Mouse (Mus musculus) limb, embryonic 11.5 days (tissue): Measurements from ENCODE around the gene Tia1. TPM values are rescaled to one million over a fixed set of nuclear protein-coding genes. Genes with fewer than 3 reads are reported as not detected.

Source experiments
- ATAC-seq: fragments of 200-750 bp; cut with Nextera tagmentation; 2 replicates; pipeline ENCODE4 v1.8.0; 2017; ENCODE audit warnings: low read depth; ENCODE audit not compliant: insufficient number of reproducible peaks, low FRiP score, low TSS enrichment
- DNase-seq: peaks from one replicate; pipeline ENCODE4 v3.0.0-alpha.2; 2015; ENCODE audit warnings: low spot score
- H3K27ac ChIP-seq: fragments of 300-500 bp; sonication (generic); replicated peaks from 2 replicates; pipeline ENCODE4 v1.5.1; 2014; ENCODE audit warnings: low read depth, mild to moderate bottlenecking, low read length
- H3K27me3 ChIP-seq: fragments of 300-500 bp; sonication (generic); 2 replicates; pipeline ENCODE4 v1.6.1; 2014; ENCODE audit warnings: mild to moderate bottlenecking, low read length, mixed read lengths; ENCODE audit not compliant: control insufficient read depth, insufficient read depth
- H3K36me3 ChIP-seq: fragments of 300-500 bp; sonication (generic); 2 replicates; pipeline ENCODE4 v1.6.1; 2014; ENCODE audit warnings: mild to moderate bottlenecking, low read length, moderate library complexity, mixed read lengths; ENCODE audit not compliant: control insufficient read depth, insufficient read depth
- H3K4me1 ChIP-seq: fragments of 300-500 bp; sonication (generic); 2 replicates; pipeline ENCODE4 v1.6.1; 2014; ENCODE audit warnings: low read length, mixed read lengths; ENCODE audit not compliant: control insufficient read depth, insufficient read depth
- H3K4me2 ChIP-seq: fragments of 300-500 bp; sonication (generic); 2 replicates; pipeline ENCODE4 v1.6.1; 2014; ENCODE audit warnings: low read depth, mild to moderate bottlenecking, moderate library complexity; ENCODE audit not compliant: severe bottlenecking
- H3K4me3 ChIP-seq: fragments of 300-500 bp; sonication (generic); 2 replicates; pipeline ENCODE4 v1.5.1; 2014; ENCODE audit warnings: low read depth, low read length
- H3K9ac ChIP-seq: fragments of 300-500 bp; sonication (generic); 2 replicates; pipeline ENCODE4 v1.6.1; 2014; ENCODE audit warnings: mild to moderate bottlenecking, low read length
- H3K9me3 ChIP-seq: fragments of 300-500 bp; sonication (generic); 2 replicates; pipeline ENCODE4 v1.6.1; 2016; ENCODE audit warnings: low read length; ENCODE audit not compliant: control insufficient read depth
- WGBS: fragments of 180-500 bp; shearing (Covaris S2); extraction: QIAGEN DNeasy Blood & Tissue Kit; methylation state at CpG from one replicate; pipeline ENCODE4 v1.1.7; 2014; 5-methylcytosine and 5-hydroxymethylcytosine counted together
- polyA plus RNA-seq: library from polyadenylated mRNA; unstranded; fragments of >200 nt; fragmentation: Nextera tagmentation; extraction: Ambion mirVana; gene quantifications from 2 replicates; pipeline ENCODE4 v1.2.1, GENCODE M21; 2014

The Tia1 gene
- polyA plus RNA-seq: 246 and 268 TPM in 2 replicates

GRCm38 (mm10) chr6:86404100-86404861 is at the start of gene Tia1:
Gene Tia1, plus strand, starts transcription at chr6:86404219.
- no peaks in the 10 kb centered on the region for H3K27me3 ChIP-seq
- WGBS: under 1% methylated on average over 57 of the region's 62 CpGs
- H3K9ac ChIP-seq: peak within 1 kb of the TSS; percentile 88
- DNase-seq (peak; percentile 98), ATAC-seq (peak; percentile 94)
- H3K4me2 ChIP-seq: peak within 1 kb of the TSS; percentile 54
- H3K36me3 ChIP-seq: peaks cover 3% of the 10 kb centered on the region
- H3K4me1 ChIP-seq: 0 out of 2 replicates have a peak, but pooled peaks cover 2% of the 10 kb centered on the region
- H3K4me3 ChIP-seq: peak within 1 kb of the TSS; percentile 54
- H3K27ac ChIP-seq: peak within 1 kb of the TSS; percentile 94
- no peaks in the 10 kb centered on the region for H3K9me3 ChIP-seq

GRCm38 (mm10) chr6:86354948-86355347 is 49.1 kb upstream of the Tia1 start:
- Histone ChIP-seq H3K27ac (no peak overlapping the region), H3K36me3 (no peaks in the 10 kb centered on the region), H3K9ac (no peak overlapping the region), H3K4me2 (no peak overlapping the region), H3K4me3 (no peak overlapping the region), H3K4me1 (no peaks in the 10 kb centered on the region), H3K9me3 (no peaks in the 10 kb centered on the region), H3K27me3 (no peaks in the 10 kb centered on the region)
- no peak for DNase-seq
- 57% methylated on average over 3 of the region's 3 CpGs for WGBS
- ATAC-seq: no peak

- H3K27me3 ChIP-seq: no peaks in the 10 kb centered on the region
- no peaks in the 10 kb centered on the region for H3K9me3 ChIP-seq
- no peak overlapping the region for H3K4me3 ChIP-seq
- H3K9ac ChIP-seq: no peak overlapping the region
- H3K4me1 ChIP-seq: no peaks in the 10 kb centered on the region
- WGBS: 84% methylated on average over 9 of the region's 9 CpGs
- no peak for ATAC-seq
- DNase-seq: no peak
- no peaks in the 10 kb centered on the region for H3K36me3 ChIP-seq
- no peak overlapping the region for H3K27ac ChIP-seq
- no peak overlapping the region for H3K4me2 ChIP-seq
Measured at GRCm38 (mm10) chr6:86356956-86357355, 47.1 kb upstream of the Tia1 start.

DNA sequence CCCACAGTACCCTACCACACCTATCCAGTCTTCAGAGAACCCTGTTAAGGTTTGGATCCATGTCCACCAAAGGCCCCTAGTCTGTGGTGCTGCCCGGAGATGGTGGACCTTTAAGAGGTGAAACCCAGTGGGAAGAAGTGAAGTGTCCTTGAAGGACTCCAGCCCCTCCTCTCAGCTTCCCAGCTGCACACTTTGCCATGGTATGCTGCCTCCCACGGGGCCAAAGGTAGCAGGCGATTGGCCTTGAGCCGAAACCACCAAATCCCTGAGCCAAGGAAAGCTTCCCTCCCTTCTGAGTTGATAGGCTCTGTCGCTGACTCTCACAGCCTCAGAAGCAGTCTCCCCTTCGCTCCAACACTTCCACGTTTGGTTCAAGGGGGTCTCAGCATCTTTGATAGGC is 43.3 kb upstream of the Tia1 start:
- DNase-seq (no peak), ATAC-seq (no peak)
- Histone ChIP-seq H3K4me2 (no peak overlapping the region), H3K4me3 (no peak overlapping the region), H3K27me3 (no peaks in the 10 kb centered on the region), H3K27ac (no peak overlapping the region), H3K4me1 (no peaks in the 10 kb centered on the region), H3K9me3 (no peaks in the 10 kb centered on the region), H3K36me3 (no peaks in the 10 kb centered on the region), H3K9ac (no peak overlapping the region)
- 64% methylated on average over 7 of the region's 7 CpGs for WGBS

DNA sequence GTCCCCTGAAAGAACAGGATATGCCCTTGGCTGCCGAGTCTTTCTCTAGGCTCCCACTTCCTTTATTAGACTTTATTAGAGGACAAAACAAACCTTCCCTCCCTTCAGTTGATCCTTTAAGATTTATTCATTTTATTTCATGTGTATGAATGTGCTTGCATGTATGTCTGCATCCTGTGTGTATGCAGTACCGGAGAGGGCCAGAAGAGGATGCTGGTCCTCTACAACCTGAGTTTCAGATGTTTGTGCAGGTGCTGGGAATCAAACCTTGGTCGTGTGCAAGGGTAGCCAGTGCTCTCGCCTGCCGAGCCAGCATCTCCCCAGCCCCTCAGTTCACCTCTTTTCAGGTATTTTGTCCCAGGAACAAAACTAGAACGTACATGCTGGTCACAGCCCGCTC is 42.6 kb upstream of the Tia1 start:
- Histone ChIP-seq H3K9ac (no peak overlapping the region), H3K4me2 (no peak overlapping the region), H3K4me3 (no peak overlapping the region), H3K4me1 (0 out of 2 replicates have a peak, but pooled peaks cover under 1% of the 10 kb centered on the region), H3K36me3 (no peaks in the 10 kb centered on the region), H3K9me3 (no peaks in the 10 kb centered on the region), H3K27me3 (no peaks in the 10 kb centered on the region), H3K27ac (no peak overlapping the region)
- ATAC-seq: no peak
- DNase-seq: no peak
- 94% methylated on average over 7 of the region's 7 CpGs for WGBS

- Histone ChIP-seq H3K9me3 (no peaks in the 10 kb centered on the region), H3K27ac (no peak overlapping the region), H3K27me3 (no peaks in the 10 kb centered on the region), H3K4me2 (peak overlapping the region; percentile 88), H3K4me1 (0 out of 2 replicates have a peak, but pooled peaks cover 4% of the 10 kb centered on the region), H3K9ac (peak overlapping the region; percentile 59), H3K36me3 (no peaks in the 10 kb centered on the region), H3K4me3 (peak overlapping the region; percentile 70)
- DNase-seq: peak; percentile 85
- WGBS: 5% methylated on average over 17 of the region's 17 CpGs
- peak; percentile 19; the same call in 1 of the 2 replicates for ATAC-seq
Measured at GRCm38 (mm10) chr6:86364442-86365141, 39.4 kb upstream of the Tia1 start.

- DNase-seq: peak; percentile 99
- peak; percentile 93 for ATAC-seq
- Histone ChIP-seq H3K36me3 (no peaks in the 10 kb centered on the region), H3K27me3 (no peaks in the 10 kb centered on the region), H3K4me1 (0 out of 2 replicates have a peak, but pooled peaks cover 4% of the 10 kb centered on the region), H3K4me3 (peak within 1 kb of the TSS; percentile 70), H3K9ac (peak within 1 kb of the TSS; percentile 81), H3K27ac (no peak within 1 kb of the TSS), H3K4me2 (peak within 1 kb of the TSS; percentile 88), H3K9me3 (no peaks in the 10 kb centered on the region)
- 0% methylated on average over 75 of the region's 76 CpGs for WGBS
Measured at GRCm38 (mm10) chr6:86365371-86366124, 38.5 kb upstream of the Tia1 start, which contains the start of gene Fam136a. Gene Fam136a, plus strand, starts transcription at chr6:86365646.
